Mouse (Mus musculus) spleen, postnatal 36 days (tissue): ENCODE results near the gene Sh3gl3.

Source experiments
- DNase-seq, 2 experiments: peaks; one replicate each; pipeline ENCODE4 v3.0.0; 2022; ENCODE audit warnings: low spot score in 2 of 2, mixed read lengths in 1 of 2

The Sh3gl3 gene

GRCm38 (mm10) chr7:82293441-82293840 lies 119.8 kb downstream of the Sh3gl3 start:
- DNase-seq: no peak

GRCm38 (mm10) chr7:82294083-82294482 lies 120.4 kb downstream of the Sh3gl3 start:
- no peak for DNase-seq

GRCm38 (mm10) chr7:82294611-82295010 lies 121.0 kb downstream of the Sh3gl3 start:
- no peak for DNase-seq

- no peak for DNase-seq
Observed at GRCm38 (mm10) chr7:82308398-82308797, 134.8 kb downstream of the Sh3gl3 start.

- DNase-seq: no peak
Observed at GRCm38 (mm10) chr7:82318515-82318914, 144.9 kb downstream of the Sh3gl3 start.

GRCm38 (mm10) chr7:82326616-82327015 lies 153.0 kb downstream of the Sh3gl3 start:
- no peak for DNase-seq

GRCm38 (mm10) chr7:82327201-82327600 lies 153.6 kb downstream of the Sh3gl3 start:
- no peak for DNase-seq

GRCm38 (mm10) chr7:82327881-82328280 lies 154.2 kb downstream of the Sh3gl3 start:
- DNase-seq: no peak

GRCm38 (mm10) chr7:82329831-82330230 lies 156.2 kb downstream of the Sh3gl3 start:
- DNase-seq: no peak

- DNase-seq: no peak
Observed at GRCm38 (mm10) chr7:82330860-82331259, 157.2 kb downstream of the Sh3gl3 start.

- DNase-seq: no peak
Observed at GRCm38 (mm10) chr7:82334000-82334399, 160.4 kb downstream of the Sh3gl3 start.

- DNase-seq: no peak
Observed at GRCm38 (mm10) chr7:82335211-82336121, 161.8 kb downstream of the Sh3gl3 start, which contains the start of gene Adamtsl3. Adamtsl3 (plus strand) TSS chr7:82335694.

GRCm38 (mm10) chr7:82336132-82336531 lies 162.5 kb downstream of the Sh3gl3 start:
- no peak for DNase-seq

- DNase-seq: no peak
Observed at GRCm38 (mm10) chr7:82338121-82338520, 164.5 kb downstream of the Sh3gl3 start.

- DNase-seq: no peak
Observed at GRCm38 (mm10) chr7:82338532-82338931, 164.9 kb downstream of the Sh3gl3 start.

GRCm38 (mm10) chr7:82339214-82339613 lies 165.6 kb downstream of the Sh3gl3 start:
- DNase-seq: no peak

- DNase-seq: no peak
Observed at GRCm38 (mm10) chr7:82341476-82341875, 167.8 kb downstream of the Sh3gl3 start.

- DNase-seq: no peak
Observed at GRCm38 (mm10) chr7:82346706-82347105, 173.1 kb downstream of the Sh3gl3 start.

GRCm38 (mm10) chr7:82349796-82350195 lies 176.2 kb downstream of the Sh3gl3 start:
- DNase-seq: no peak

GRCm38 (mm10) chr7:82350421-82350820 lies 176.8 kb downstream of the Sh3gl3 start:
- no peak for DNase-seq
